Mouse (Mus musculus) thymus, adult 2 months (tissue): ENCODE measurements around the gene Ube2f. TPM values are rescaled to one million over a fixed set of nuclear protein-coding genes. Genes with fewer than 3 reads are reported as not detected.

Source experiments
- DNase-seq: peaks from one replicate; pipeline ENCODE4 v3.0.0; 2021
- H3K27ac ChIP-seq: fragments of 200-500 bp; 2 replicates; pipeline ENCODE4 v1.5.1; 2012; ENCODE audit warnings: low read length, control low read depth; ENCODE audit not compliant: control insufficient read depth, insufficient read depth
- H3K27me3 ChIP-seq: fragments of 200-500 bp; 2 replicates; pipeline ENCODE4 v1.6.1; 2012; ENCODE audit warnings: mild to moderate bottlenecking, low read length, moderate library complexity, mixed read lengths; ENCODE audit not compliant: control insufficient read depth, insufficient read depth
- H3K36me3 ChIP-seq: fragments of 200-500 bp; 2 replicates; pipeline ENCODE4 v1.6.1; 2012; ENCODE audit warnings: mild to moderate bottlenecking, low read length, moderate library complexity; ENCODE audit not compliant: control insufficient read depth, insufficient read depth
- H3K4me1 ChIP-seq: fragments of 200-500 bp; replicated peaks from 2 replicates; pipeline ENCODE4 v1.6.1; 2012; ENCODE audit warnings: low read length; ENCODE audit not compliant: control insufficient read depth, insufficient read depth
- H3K4me3 ChIP-seq: fragments of 200-500 bp; 2 replicates; pipeline ENCODE4 v1.5.1; 2012; ENCODE audit warnings: mild to moderate bottlenecking, low read length, control low read depth, moderate library complexity; ENCODE audit not compliant: control insufficient read depth, insufficient read depth
- CTCF ChIP-seq: fragments of 200-500 bp; IDR thresholded peaks from 2 replicates; pipeline ENCODE4 v1.5.1; 2012; ENCODE audit warnings: mild to moderate bottlenecking, control low read depth, low read length, moderate library complexity, borderline replicate concordance; ENCODE audit not compliant: control insufficient read depth, poor library complexity, insufficient read depth; ENCODE audit errors: extremely low read depth
- POLR2A ChIP-seq: fragments of 200-500 bp; IDR thresholded peaks from 2 replicates; pipeline ENCODE4 v1.6.1; 2012; ENCODE audit warnings: mild to moderate bottlenecking, low read length, control low read depth, moderate library complexity; ENCODE audit not compliant: control insufficient read depth, poor library complexity, insufficient read depth; ENCODE audit errors: extremely low read depth
- WGBS: fragments of 180-500 bp; shearing (Covaris S2); methylation state at CpG from one replicate; pipeline ENCODE4 v1.1.7; 2018; 5-methylcytosine and 5-hydroxymethylcytosine counted together
- polyA plus RNA-seq: library from polyadenylated mRNA; depleted of rRNA; stranded (reverse); fragments of >200 nt; gene quantifications from 2 replicates; pipeline ENCODE4 v1.2.3, GENCODE M21; 2012

Gene Ube2f
- polyA plus RNA-seq, 1 experiment, result 36.7 TPM

- TF ChIP-seq CTCF (no peak), POLR2A (no peak)
- Histone ChIP-seq H3K27ac (no peak overlapping the region), H3K36me3 (no peaks in the 10 kb centered on the region; the same call in 1 of the 2 replicates), H3K4me1 (peaks cover 25% of the 10 kb centered on the region), H3K27me3 (no peaks in the 10 kb centered on the region), H3K4me3 (no peak overlapping the region)
- WGBS, result 0% methylated on average over 1 of the region's 1 CpGs
- DNase-seq, result no peak
Measured at GRCm38 (mm10) chr1:91215981-91216380, 34.1 kb upstream of the Ube2f start.

- H3K4me3 ChIP-seq, result no peak overlapping the region
- H3K4me1 ChIP-seq, result peaks cover 22% of the 10 kb centered on the region
- H3K27ac ChIP-seq, result no peak overlapping the region
- WGBS, result 45% methylated on average over 10 of the region's 10 CpGs
- peaks cover 3% of the 10 kb centered on the region; the same call in 1 of the 2 replicates for H3K36me3 ChIP-seq
- no peak for DNase-seq
- H3K27me3 ChIP-seq, result no peaks in the 10 kb centered on the region
- no peak for TF ChIP-seq POLR2A
- no peak for TF ChIP-seq CTCF
Measured at GRCm38 (mm10) chr1:91216504-91217267, 33.4 kb upstream of the Ube2f start.

- no peak for TF ChIP-seq CTCF
- no peak for TF ChIP-seq POLR2A
- no peak for DNase-seq
- no peak overlapping the region for H3K27ac ChIP-seq
- H3K36me3 ChIP-seq, result peaks cover 32% of the 10 kb centered on the region
- H3K4me3 ChIP-seq, result no peak overlapping the region
- WGBS, result 93% methylated on average over 7 of the region's 7 CpGs
- H3K4me1 ChIP-seq, result peaks cover 20% of the 10 kb centered on the region
- H3K27me3 ChIP-seq, result no peaks in the 10 kb centered on the region
Measured at GRCm38 (mm10) chr1:91219641-91220321, 30.3 kb upstream of the Ube2f start.

- Histone ChIP-seq H3K36me3 (peaks cover 38% of the 10 kb centered on the region), H3K27ac (no peak overlapping the region), H3K27me3 (no peaks in the 10 kb centered on the region), H3K4me1 (peaks cover 15% of the 10 kb centered on the region), H3K4me3 (no peak overlapping the region)
- 68% methylated on average over 3 of the region's 3 CpGs for WGBS
- DNase-seq, result no peak
- no peak for TF ChIP-seq CTCF
Measured at GRCm38 (mm10) chr1:91220322-91220672, 29.8 kb upstream of the Ube2f start.

- 91% methylated on average over 4 of the region's 4 CpGs for WGBS
- TF ChIP-seq CTCF (no peak), POLR2A (no peak)
- H3K4me3 ChIP-seq, result no peak overlapping the region
Measured at GRCm38 (mm10) chr1:91226562-91226961, 23.5 kb upstream of the Ube2f start.

GRCm38 (mm10) chr1:91227381-91228054, 22.6 kb upstream of the Ube2f start:
- no peak for DNase-seq
- TF ChIP-seq POLR2A (no peak), CTCF (no peak)
- Histone ChIP-seq H3K36me3 (peaks cover 27% of the 10 kb centered on the region), H3K27ac (no peak overlapping the region), H3K4me3 (no peak overlapping the region), H3K4me1 (peaks cover 14% of the 10 kb centered on the region), H3K27me3 (no peaks in the 10 kb centered on the region)
- 89% methylated on average over 15 of the region's 15 CpGs for WGBS

More at GRCm38 (mm10) chr1:91226562-91226961, 23.5 kb upstream of the Ube2f start:
- Histone ChIP-seq H3K27me3 (no peaks in the 10 kb centered on the region), H3K36me3 (peaks cover 36% of the 10 kb centered on the region), H3K4me1 (peaks cover 14% of the 10 kb centered on the region), H3K27ac (no peak overlapping the region)
- no peak for DNase-seq
